Mouse (Mus musculus) C2C12 (cell line): Measurements from ENCODE around the gene Tspan32.

ENCODE experiments used
- CEBPB ChIP-seq: IDR thresholded peaks from one replicate; pipeline ENCODE4 v1.6.1; 2011; ENCODE audit warnings: low read depth, mild to moderate bottlenecking, control low read depth, moderate library complexity
- CTCF ChIP-seq: IDR thresholded peaks from one replicate; pipeline ENCODE4 v1.5.1; 2011; ENCODE audit not compliant: control insufficient read depth, insufficient read depth, insufficient read length
- FOSL1 ChIP-seq: IDR thresholded peaks from one replicate; pipeline ENCODE4 v1.8.0; 2011; ENCODE audit warnings: mild to moderate bottlenecking, low read length; ENCODE audit not compliant: poor library complexity, insufficient read depth, severe bottlenecking
- MAX ChIP-seq: IDR thresholded peaks from one replicate; pipeline ENCODE4 v1.6.1; 2011; ENCODE audit warnings: mild to moderate bottlenecking, control low read depth
- MYOD1 ChIP-seq: IDR thresholded peaks from one replicate; pipeline ENCODE4 v1.6.1; 2011; ENCODE audit warnings: low read depth; ENCODE audit not compliant: control insufficient read depth, insufficient read length
- MYOG ChIP-seq: IDR thresholded peaks from one replicate; pipeline ENCODE4 v1.6.1; 2011; ENCODE audit not compliant: control insufficient read depth, insufficient read length; ENCODE audit errors: extremely low read depth
- USF1 ChIP-seq: IDR thresholded peaks from one replicate; pipeline ENCODE4 v1.6.1; 2011; ENCODE audit warnings: low read depth, mild to moderate bottlenecking, control low read depth, moderate library complexity

GRCm38 (mm10) chr7:143011226-143011625 is 6.4 kb downstream of the Tspan32 start:
- TF ChIP-seq CTCF (no peak), MAX (no peak), MYOD1 (no peak), MYOG (no peak), USF1 (no peak), CEBPB (no peak), FOSL1 (no peak)
